Mouse (Mus musculus) ES-CJ7 (cell line): ENCODE measurements around the gene Zdhhc3.

ENCODE experiments used
- DNase-seq: peaks from one replicate; pipeline ENCODE4 v3.0.0; 2011; ENCODE audit warnings: low read depth, low spot score

The Zdhhc3 gene

GRCm38 (mm10) chr9:123112805-123113521, at the start of gene Zdhhc3, which contains the start of gene Exosc7:
Gene Zdhhc3, minus strand, starts transcription at chr9:123113205.
Gene Exosc7, plus strand, starts transcription at chr9:123113215.
- DNase-seq, result peak; percentile 81

DNA sequence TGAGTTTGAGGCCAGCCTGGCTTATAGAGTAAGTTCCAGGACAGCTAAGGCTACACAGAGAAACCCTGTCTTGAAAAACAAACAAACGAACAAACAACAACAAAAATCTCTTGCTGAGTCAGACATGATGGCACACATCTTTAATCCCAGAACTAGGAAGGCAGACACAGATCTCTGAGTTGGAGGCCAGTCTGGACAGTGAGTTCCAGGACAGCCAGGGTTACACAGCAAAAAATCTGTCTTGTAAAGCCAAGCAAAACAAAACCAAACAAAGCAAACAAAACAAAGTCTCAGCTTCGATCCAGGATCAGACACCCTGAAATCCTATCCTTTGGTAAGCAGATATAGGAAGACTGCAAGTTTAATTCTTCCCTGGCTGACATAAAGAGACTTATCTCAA, 48.8 kb upstream of the Zdhhc3 start:
- DNase-seq, result no peak

DNA sequence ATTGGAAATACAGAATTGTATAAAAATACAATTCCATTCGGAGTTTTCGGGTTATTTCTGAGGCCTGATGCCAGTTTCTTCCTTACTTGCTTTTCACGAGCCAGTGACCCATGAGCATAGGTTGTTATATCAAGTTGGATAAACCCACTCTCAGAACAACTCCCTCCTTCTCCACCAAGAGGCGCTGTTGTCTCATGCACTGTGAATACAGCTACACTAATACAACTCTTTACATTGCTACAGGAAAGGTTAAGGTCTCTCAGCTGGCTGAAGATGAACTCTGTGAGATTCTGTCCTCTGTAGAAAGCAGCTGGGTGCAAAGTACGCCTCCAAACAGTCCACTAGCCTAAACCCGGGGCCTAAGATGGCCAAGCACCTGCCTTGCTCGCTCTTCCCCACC, 46.3 kb upstream of the Zdhhc3 start:
- peak; percentile 73 for DNase-seq

DNA sequence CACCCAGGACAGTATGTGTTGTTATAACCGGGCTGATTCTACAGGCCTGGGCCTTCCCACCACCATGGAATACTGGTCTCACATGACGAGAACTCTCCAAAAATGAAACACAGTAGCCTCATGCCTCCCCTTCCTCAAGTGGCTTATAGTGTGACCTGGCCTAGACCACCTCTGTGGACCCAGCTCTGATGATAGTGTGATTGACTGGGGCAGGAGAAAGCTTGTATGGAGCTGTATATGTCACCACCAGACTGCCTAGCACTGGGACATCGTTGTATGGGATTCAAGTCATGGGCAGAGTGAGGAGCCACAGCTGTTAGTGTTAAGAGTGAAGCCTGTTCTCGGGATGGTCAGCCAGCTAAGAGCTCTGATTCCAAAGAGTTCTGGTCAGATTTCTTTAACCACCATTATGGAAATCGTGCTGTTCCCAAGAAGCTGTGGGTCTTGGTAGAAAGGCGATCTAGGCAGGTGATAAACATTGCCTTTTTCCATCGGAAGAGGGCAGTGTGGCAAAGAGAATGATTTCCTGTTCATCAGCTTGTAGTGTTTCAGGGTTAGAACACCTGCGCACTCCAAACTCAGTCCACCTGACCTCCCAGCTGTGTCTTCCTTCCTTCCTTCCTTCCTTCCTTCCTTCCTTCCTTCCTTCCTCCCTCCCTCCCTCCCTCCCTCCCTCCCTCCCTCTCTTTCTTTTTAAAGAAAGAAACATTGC, 45.3 kb upstream of the Zdhhc3 start:
- peak; percentile 64 for DNase-seq

DNA sequence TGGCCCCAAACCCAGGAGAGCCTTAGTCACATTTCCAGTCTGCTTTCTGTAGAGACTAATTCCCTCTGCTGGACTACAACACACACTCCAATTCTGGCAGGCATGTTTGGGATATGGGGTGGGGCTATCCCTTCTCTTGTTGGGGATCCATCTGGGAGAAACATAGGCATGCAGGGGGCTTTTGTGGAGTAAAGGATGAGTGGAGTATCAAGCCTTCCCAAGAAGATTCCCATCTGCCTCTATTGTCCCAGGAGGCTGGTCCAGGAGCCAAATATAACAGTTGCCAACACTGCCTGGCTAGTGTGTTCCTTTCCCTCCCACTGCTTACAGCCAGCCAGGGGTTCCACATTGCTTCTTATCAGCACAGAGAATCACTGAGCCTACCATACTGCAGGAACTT, 44.7 kb upstream of the Zdhhc3 start:
- no peak for DNase-seq

- peak; percentile 30 for DNase-seq
Observed at GRCm38 (mm10) chr9:123156910-123157361, 43.9 kb upstream of the Zdhhc3 start.

GRCm38 (mm10) chr9:123153121-123153520, 40.1 kb upstream of the Zdhhc3 start:
- DNase-seq, result no peak

- DNase-seq, result no peak
Observed at GRCm38 (mm10) chr9:123152026-123152425, 39.0 kb upstream of the Zdhhc3 start.

DNA sequence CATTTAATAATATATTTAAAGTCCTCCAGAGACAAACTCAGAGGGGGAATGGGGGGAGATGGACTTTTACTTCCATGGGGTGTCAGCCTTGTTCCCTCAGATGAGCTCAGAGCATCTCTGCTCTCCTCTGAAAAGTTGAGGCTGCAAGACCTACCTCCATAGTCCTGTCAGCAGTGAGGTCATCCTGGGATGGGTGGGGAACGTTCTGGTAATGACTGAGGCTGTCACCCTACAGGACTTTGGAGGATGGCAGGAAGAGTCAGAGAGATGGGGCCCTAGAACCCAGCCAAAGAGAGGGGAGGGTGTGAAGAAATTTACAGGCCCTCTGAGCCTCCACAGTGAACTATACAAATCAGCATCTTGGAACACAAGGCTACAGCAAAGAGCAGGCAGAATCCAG, 38.6 kb upstream of the Zdhhc3 start:
- DNase-seq, result no peak

DNA sequence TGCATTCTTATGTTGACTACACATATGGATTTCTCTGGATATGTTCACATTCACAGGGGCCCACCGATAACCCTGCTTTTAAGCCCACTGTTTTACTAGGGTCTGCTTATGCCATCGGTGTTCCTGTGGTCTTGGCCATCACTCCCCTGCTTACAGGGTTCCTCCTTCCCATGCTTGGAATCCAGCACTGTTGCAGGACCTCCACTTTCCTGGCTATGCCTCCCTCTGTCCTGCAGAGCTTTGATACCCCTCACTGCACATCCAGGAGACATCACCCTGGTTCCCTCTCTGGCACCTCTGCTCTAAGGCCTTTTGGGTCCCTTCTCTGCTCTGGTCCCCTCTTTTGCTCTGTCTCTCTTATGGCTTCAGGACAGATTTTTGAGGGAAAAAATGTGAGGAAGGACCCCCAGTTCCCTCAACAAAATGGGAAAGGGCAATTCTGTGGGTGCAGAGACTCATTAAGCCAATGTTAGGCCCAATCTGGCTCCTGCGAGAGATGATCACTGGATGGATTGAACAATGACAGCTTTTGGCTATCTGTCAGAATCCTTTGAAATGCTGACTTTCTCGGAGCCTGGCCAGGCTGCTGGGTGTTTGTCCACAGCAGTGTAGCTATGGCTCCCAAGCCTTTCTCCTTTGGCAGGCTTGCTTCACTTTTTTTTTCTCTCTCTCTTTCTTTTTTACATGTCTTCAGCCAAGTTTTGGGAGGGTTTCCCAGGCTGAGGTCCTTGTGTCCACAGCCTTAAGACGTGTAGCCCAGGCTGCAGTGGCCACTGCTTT, 37.4 kb upstream of the Zdhhc3 start, which contains the start of gene Clec3b:
Clec3b (plus strand) TSS at position 706 of the 780 bp plus-strand sequence.
- no peak for DNase-seq

GRCm38 (mm10) chr9:123148430-123148829, 35.4 kb upstream of the Zdhhc3 start:
- no peak for DNase-seq

GRCm38 (mm10) chr9:123139887-123140614, 27.0 kb upstream of the Zdhhc3 start:
- DNase-seq, result no peak

GRCm38 (mm10) chr9:123138891-123139474, 26.0 kb upstream of the Zdhhc3 start:
- no peak for DNase-seq

- DNase-seq, result no peak
Observed at GRCm38 (mm10) chr9:123136953-123137682, 24.1 kb upstream of the Zdhhc3 start.

DNA sequence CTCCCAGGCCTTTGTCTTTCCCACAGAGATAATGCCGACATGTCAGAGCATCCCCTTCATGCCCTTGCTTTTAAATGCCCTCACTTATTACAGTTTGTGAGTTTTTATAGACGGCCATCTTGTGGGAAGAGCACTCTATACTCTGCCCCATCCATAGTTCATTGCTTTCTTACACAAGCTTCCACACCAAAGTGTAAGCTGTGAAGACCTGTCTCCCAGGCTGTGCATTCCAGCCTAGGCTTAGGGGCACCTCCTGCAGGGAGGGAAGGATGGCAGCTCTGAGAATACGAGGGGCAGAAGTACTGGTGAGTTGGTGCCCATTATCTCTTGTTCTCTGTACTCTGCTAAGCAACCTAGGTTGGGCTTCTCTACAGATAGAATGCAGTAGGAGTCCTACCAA, 20.0 kb upstream of the Zdhhc3 start:
- no peak for DNase-seq

DNA sequence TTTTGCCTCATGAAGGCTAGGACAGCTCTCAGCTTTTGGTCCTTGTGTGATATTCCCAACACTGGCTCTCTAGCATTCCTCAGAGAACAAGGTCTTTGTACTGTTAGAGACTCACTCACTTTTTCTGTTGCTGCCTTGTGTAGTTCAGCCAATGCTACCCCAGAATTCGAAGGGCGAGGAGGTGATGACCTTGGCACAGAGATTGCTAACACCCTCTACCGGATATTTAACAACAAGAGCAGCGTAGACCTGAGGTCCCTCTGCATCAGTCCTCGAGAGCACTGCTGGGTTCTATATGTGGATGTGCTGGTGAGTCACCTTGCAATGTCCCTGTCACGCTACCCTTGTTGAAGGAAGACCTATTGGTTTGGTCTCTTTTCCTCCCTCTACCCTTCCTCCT, 14.7 kb upstream of the Zdhhc3 start:
- DNase-seq, result no peak

- no peak for DNase-seq
Observed at GRCm38 (mm10) chr9:123124413-123124981, 11.5 kb upstream of the Zdhhc3 start.

GRCm38 (mm10) chr9:123123571-123124412, 10.8 kb upstream of the Zdhhc3 start:
- peak; percentile 19 for DNase-seq

DNA sequence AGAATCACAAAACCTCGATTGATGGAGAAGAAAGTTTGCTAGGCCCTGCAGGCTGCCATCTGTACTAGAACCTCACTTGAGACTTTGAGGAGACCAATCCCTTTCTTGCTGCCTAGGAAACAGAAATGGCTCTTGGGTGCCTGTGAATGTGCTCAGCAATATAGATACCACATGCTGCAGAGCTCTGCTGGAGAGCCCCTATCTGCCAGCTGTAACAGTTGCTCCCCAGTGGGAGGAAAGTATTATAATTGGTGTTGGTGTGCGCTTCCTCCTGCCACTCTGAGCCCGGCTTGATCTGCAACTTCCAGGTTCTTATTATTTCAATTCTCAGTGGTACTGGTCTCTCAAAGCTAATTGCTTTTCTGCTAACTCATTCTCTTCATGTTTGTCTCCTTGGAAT, 10.0 kb upstream of the Zdhhc3 start:
- DNase-seq, result no peak
